Mouse (Mus musculus): ENCODE measurements around the gene Wnt7b. TPM values are rescaled to one million over a fixed set of nuclear protein-coding genes. Genes with fewer than 3 reads are reported as not detected.

Gene Wnt7b
- total RNA-seq, 2 experiments from 2014 or later, result 0.18 to 0.27 TPM

- no peak for DNase-seq
These were observed 12.1 kb downstream of the Wnt7b start for GRCm38 (mm10) chr15:85569995-85570734.

GRCm38 (mm10) chr15:85569167-85569797 lies 13.0 kb downstream of the Wnt7b start:
- DNase-seq, result no peak

GRCm38 (mm10) chr15:85568402-85568801 lies 13.9 kb downstream of the Wnt7b start:
- DNase-seq, result no peak

- no peak for DNase-seq
These were observed 17.3 kb downstream of the Wnt7b start for GRCm38 (mm10) chr15:85564966-85565365.

- no peak for DNase-seq
These were observed 18.1 kb downstream of the Wnt7b start for GRCm38 (mm10) chr15:85564034-85564769.

GRCm38 (mm10) chr15:85561953-85562352 lies 20.3 kb downstream of the Wnt7b start:
- no peak for DNase-seq

GRCm38 (mm10) chr15:85560830-85561229 lies 21.4 kb downstream of the Wnt7b start:
- no peak for DNase-seq

GRCm38 (mm10) chr15:85558840-85559540 lies 23.3 kb downstream of the Wnt7b start:
- no peak for DNase-seq

GRCm38 (mm10) chr15:85555799-85556198 lies 26.5 kb downstream of the Wnt7b start:
- peak; percentile 70 for DNase-seq

GRCm38 (mm10) chr15:85553421-85553820 lies 28.9 kb downstream of the Wnt7b start:
- no peak for DNase-seq

- DNase-seq, result no peak
These were observed 35.8 kb downstream of the Wnt7b start for GRCm38 (mm10) chr15:85546500-85546899.

GRCm38 (mm10) chr15:85545369-85545768 lies 36.9 kb downstream of the Wnt7b start:
- DNase-seq, result no peak

GRCm38 (mm10) chr15:85538170-85538569 lies 44.1 kb downstream of the Wnt7b start:
- no peak for DNase-seq

- no peak for DNase-seq
These were observed 45.1 kb downstream of the Wnt7b start for GRCm38 (mm10) chr15:85537151-85537550.

- no peak for DNase-seq
These were observed 47.6 kb downstream of the Wnt7b start for GRCm38 (mm10) chr15:85534646-85535045.

GRCm38 (mm10) chr15:85534215-85534614 lies 48.1 kb downstream of the Wnt7b start:
- peak; percentile 27 for DNase-seq

- no peak for DNase-seq
These were observed 50.2 kb downstream of the Wnt7b start for GRCm38 (mm10) chr15:85532063-85532462.

GRCm38 (mm10) chr15:85529911-85530310 lies 52.4 kb downstream of the Wnt7b start:
- no peak for DNase-seq

- no peak for DNase-seq
These were observed 57.8 kb downstream of the Wnt7b start for GRCm38 (mm10) chr15:85524404-85524950.

GRCm38 (mm10) chr15:85523173-85523991 lies 58.9 kb downstream of the Wnt7b start:
- peak; percentile 86 for DNase-seq

- no peak for DNase-seq
These were observed 62.8 kb downstream of the Wnt7b start for GRCm38 (mm10) chr15:85519438-85519837.
